Mouse (Mus musculus) left cerebral cortex, adult 18-20 months (tissue): Measurements from ENCODE around the gene Hoxa2. TPM values are rescaled to one million over a fixed set of nuclear protein-coding genes. Genes with fewer than 3 reads are reported as not detected.

Experiments
- DNase-seq, 2 experiments: peaks; one replicate each; pipeline ENCODE4 v3.0.0; 2021 to 2022; ENCODE audit warnings: low spot score in 2 of 2, mixed read lengths in 1 of 2
- long read RNA-seq, 2 experiments: library from polyadenylated mRNA; stranded (forward); transcript quantifications; one replicate each; pipeline ENCODE4 v2.0.0; 2021
- total RNA-seq, 2 experiments: library from RNA; stranded (reverse); gene quantifications; 2 replicates each; pipeline ENCODE4 v1.2.3; 2021

Hoxa2 gene
- total RNA-seq: not detected
- long read RNA-seq, experiment 1: 0 reads
- long read RNA-seq, experiment 2: 0 reads

DNA sequence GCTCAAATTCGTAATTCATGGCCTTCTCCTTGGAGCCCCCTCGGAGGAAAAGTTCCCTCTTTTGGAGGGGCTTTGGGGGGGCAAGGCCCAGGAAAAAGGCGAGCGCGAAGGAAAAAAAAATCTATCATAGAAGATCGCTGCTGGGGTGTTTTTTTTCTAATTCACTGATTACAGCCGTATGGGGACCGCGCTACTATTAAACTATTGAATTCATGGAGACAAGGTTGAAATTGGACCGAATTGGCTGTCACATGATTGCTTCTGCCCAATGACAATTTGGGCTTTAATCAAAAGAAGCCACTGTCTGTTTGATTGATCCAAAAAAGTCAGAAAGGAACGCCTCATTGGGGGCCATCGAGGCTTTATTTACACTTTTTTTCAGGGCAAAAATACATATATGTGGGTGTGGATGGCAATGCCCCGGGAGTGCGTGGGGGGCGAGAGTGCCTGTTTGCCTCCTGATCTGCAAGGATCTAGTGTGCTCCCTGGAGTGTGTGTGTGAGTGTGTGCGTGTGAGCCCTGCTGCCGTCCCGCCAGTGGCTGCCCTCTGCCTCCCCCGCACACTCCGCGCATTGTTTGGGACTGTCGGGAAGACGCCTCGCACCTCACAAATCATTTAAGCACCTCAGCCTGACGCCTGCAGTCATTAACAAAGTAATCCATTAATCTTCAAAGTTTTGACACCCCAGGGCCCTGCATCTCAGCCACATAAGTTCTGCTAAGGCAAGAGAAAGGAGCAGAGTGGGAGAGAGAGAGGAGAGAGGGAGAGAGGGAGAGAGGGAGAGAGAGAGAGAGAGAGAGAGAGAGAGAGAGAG is at the start of gene Hoxa2:
TSS of gene Hoxa2 (minus strand) at position 206 of the 815 bp plus-strand sequence.
- DNase-seq: peak in 1 of 2 experiments; percentile 1

DNA sequence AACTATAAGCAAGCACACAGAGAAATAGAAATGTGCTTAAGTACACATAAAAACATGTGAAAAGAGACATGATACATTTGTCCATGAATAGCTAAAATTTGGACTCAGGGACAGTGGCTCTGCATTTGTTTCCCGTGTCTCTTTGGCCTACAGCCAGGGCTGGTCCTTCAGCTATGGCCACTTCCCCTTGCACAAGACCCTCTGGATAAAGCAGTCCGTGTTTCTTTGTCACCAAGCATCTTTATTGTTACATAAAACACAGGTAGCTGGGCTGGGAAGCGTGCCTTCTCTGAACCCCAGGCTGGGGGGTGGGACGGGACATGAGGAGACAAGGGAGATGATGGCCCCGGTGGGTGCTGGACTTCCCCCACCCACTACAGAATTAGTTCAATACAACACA is 49.6 kb upstream of the Hoxa2 start:
- DNase-seq: no peak

DNA sequence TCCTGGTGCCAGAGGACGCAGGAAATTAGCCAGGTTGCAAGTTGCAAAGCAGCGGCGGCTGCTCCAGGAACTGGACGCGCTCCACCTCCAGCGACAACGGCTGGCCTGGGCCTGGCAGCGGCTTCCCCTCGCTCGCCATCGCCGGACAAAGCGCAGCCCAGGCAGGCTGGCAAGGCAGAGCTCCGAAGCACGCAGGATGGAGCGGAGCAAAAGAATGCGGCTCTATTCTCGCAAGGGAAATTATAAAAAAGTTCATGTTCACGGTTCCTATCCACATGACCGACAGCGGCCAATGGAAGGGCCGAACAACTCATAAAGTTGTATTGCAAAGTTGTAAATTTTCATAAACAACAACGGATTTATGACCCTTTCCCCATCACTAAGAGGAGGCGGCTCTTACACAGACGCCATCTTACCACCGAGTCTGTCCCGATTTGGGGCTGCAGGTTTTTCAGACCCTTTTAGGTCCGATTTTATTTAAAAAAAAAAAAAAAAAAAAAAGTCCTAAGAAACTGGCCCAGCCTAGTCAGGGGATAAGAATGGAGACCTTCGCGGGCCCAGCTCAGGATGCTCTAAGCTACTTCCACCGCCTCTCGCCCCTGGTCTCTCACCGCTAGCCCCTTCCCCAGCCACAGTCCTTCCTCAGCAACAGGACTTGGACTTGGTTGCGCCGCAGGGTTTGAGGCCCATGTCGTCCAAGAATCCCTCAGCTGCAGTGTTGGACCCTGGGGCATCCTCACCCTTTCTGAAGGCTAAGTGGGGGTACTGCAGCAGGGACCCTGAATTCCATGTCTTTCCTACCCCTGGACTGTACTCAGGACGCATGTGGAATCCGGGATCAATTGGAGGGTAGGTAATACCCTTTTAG is 48.7 kb upstream of the Hoxa2 start, which contains the start of the genes Hoxa3 and Gm28308:
TSS of gene Hoxa3 (minus strand) at position 218 of the 868 bp plus-strand sequence.
TSS of gene Gm28308 (minus strand) at position 221 of the 868 bp plus-strand sequence.
- DNase-seq: no peak

DNA sequence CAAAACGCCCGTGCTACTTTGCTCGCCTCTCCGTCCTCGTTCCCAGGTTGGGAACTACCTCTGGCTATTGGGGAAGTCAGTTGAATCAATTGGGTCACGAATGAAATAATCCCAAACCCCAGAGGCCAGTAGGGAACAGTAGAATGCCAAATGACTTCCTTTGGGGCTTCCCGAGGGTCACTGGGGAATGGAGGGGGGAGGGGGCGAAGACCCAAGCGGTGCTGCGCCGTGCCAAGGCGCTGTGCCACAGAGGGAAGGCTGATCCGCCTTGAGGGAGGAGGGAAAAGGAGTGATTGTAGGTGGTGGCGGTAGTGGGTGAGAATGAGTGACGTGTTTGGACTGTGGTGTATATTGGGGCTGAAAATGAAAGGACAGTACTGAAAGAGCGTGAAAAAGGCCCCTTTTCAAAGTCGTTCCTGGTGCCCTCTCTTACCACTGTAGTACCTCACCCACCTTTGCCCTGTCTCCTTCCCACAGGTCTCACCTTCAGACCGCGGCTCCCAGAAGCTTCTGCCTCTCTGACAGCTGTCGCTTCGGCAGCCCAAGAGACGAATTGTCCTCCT is 48.0 kb upstream of the Hoxa2 start:
- no peak for DNase-seq

DNA sequence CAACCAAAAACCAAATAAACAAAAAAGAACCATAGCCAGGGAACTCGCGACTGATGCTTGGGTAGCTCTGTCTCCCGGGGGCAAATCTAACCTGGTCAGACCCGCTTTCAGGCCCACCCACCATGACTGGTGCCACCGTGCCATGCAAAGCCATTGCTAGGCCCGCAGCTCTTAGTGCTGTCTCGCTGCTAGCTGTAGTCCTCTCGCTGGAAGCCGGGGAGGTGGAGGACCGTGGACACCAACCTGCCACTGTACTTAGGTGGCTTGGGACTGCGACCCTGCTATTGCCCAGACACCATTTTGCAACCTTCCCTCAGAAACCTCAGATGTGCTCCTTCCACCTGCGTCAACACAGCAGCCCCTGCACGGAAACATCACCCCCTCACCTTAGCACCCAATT is 47.3 kb upstream of the Hoxa2 start:
- no peak for DNase-seq

DNA sequence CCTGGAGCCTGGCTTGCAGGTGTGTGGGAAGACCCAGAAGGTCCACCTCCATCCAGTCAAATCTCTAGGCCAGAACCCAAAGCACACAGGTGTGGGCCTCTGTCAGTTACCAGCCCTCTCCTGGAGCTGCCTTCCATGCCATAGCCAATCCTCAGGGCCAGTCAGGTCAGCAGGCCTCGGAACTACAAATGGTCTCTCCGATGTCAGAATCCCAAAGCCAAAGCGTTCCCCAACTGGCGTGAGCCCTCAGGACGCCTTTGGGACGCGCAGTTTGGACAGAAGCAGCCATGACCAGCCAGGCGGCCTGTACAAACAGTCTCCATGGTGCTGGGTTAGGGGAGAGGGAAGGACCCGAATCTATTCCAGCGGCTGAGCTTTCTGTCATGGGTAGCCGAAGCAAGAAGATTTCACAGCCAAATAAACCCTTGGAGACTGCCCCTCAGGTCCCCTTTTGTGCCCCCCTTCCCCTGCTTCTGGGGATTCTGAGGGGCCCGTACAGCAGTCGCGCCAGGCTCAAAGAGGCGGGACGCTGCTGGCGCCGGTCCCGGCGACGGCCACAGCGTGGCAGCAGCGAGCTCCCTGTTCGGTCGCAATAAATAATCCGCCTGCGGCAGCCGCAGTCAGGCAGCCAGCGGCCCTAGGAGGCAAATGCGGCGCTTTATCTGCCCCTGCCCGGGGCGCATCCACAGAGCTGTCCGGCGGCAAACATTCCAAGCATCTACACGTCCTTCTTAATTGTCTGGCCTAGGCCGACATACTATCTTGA is 46.7 kb upstream of the Hoxa2 start:
- DNase-seq: peak; percentile 53 to 59

DNA sequence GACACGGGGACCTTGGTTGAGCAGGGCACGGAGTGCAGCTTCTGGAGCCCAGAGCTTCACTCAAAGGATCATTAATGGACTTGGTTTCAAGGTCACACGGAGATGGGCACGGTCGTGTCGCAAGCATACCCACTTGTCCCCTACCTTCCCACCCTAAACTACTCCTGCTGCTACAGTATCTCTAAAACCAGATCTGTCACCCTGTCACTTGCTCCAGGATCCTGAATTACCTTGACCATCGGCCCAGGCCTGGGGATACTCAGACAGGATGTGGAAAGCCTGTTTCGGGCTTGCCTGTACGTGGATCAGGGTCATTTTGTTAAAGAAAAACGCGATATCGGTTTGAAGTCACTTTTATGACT is 45.0 kb upstream of the Hoxa2 start:
- DNase-seq: no peak

DNA sequence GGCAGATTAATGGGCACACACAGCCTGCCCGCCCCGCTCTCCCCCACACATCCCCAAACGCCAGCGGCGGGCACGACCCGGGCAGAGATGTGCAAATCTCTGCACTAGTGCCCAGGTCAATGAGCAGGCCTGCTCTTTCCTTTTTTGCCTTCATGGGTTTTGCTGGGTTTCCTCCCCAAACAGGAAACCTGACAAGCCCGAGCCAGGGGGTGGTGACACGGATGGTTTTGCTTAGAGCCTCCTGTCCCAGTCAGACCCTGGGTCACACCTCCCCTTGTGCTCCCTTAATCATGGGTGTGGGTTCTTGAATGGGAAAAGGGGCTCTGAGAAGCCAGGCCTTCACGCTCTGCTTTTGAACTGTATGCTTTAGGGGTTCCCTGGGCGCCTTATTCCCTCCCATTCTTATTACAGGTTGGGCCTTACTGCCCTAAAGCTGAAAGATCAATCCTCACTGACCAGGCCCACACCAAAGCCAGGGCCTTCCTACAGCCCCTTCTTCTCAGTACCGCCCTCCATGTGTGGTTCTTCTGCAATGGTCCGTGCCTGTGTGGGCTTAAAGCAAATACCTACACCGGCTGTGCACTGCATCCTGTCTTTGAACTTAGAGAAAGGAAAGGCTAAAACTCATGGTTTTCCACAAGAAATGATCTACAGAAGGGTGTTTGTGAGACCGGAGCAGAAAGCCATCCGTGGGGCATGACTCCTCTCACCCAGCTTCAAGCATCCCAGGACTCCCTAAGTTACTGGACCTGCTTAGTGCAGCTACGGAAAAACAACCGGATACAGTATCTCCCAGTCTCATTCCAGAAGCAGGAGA is 44.4 kb upstream of the Hoxa2 start:
- DNase-seq: no peak

DNA sequence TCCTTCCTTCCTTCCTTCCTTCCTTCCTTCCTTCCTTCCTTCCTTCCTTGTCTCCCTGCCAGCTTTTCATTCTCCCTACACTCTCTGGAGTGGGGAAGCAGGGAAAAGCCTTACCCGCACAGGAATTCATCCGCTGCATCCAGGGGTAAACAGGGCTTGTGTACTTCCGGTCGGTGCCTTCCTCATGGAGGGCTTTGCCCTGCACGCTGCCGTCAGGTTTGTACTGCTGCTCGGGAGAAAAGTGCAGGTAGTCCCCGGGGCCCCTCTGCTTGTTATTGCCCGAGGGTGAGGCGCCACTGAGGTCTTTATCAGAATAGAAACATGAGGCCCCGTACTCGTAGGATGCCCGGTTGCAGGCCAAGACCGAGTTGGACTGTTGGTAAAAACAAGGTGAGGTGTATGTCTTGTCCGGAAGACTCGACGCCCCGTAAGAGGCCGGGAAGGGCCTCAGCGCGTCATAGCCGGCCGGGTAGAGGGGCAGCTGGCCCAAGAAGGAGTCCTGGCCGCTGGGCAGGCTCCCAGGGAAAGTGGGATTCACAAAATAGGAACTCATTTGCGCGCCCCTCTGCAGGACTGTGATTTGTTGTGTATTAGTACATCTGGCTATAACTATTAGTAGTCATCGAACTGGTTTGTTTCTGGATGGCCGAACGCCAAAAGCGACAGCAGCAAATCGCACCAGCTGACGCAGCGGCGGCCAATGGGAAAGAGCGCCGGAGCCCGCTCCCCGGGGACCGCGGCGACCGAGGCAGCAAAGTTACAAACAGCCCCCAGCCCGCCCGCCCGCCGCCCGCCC is 43.6 kb upstream of the Hoxa2 start, which contains the start of gene Hoxa6:
TSS of gene Hoxa6 (minus strand) at position 651 of the 796 bp plus-strand sequence.
- DNase-seq: no peak

DNA sequence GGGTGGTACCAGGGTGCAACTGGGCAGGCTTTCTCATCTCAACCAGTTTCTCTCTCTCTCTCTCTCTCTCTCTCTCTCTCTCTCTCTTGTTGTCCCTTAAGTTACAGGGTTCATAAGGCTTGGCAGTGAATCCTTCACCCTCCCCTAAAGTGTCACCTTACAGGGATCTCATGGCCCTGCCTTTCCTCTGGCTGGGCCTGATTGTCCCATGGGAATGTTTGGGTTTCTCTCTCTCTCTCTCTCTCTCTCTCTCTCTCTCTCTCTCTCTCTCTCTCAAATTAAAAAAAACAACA is 43.0 kb upstream of the Hoxa2 start:
- no peak for DNase-seq

DNA sequence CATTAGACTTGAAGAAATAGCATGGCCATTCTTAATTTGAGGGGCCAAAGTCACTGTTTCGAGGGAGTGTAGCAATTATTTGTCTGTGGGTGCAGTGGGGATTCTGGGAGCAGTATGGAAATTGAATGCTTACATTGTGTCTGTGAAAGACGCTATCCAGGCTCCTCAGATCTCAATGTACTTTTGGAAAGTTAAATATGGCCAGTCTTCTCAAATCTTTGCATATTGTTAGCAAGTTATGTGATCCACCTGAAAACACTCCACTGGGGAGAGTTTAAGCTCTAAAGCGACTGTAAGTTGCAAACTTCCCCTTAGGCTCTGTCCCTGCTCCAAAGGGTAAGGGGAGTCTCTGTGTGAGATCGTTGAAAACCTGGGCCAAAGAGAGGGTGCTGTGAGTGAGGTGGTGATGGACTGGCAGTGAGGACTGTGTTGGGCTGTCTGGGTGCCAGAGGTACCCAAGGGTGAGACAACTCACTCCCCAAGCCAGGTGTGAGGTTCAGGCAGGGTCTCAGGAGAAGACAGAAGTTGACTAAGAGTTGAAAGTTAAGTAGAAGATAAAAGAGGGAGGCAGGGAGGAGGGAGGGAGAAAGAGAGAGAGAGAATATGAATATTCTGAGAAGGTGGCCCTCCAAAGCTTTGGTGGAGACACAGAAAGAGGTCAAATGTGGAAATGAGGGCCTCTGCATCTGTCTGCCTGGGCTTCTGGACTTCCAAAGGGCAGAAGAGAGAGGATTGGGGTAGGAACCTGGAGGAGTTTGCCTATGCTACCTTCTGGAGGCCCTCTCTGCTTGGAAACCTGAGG is 42.5 kb upstream of the Hoxa2 start:
- DNase-seq: no peak

DNA sequence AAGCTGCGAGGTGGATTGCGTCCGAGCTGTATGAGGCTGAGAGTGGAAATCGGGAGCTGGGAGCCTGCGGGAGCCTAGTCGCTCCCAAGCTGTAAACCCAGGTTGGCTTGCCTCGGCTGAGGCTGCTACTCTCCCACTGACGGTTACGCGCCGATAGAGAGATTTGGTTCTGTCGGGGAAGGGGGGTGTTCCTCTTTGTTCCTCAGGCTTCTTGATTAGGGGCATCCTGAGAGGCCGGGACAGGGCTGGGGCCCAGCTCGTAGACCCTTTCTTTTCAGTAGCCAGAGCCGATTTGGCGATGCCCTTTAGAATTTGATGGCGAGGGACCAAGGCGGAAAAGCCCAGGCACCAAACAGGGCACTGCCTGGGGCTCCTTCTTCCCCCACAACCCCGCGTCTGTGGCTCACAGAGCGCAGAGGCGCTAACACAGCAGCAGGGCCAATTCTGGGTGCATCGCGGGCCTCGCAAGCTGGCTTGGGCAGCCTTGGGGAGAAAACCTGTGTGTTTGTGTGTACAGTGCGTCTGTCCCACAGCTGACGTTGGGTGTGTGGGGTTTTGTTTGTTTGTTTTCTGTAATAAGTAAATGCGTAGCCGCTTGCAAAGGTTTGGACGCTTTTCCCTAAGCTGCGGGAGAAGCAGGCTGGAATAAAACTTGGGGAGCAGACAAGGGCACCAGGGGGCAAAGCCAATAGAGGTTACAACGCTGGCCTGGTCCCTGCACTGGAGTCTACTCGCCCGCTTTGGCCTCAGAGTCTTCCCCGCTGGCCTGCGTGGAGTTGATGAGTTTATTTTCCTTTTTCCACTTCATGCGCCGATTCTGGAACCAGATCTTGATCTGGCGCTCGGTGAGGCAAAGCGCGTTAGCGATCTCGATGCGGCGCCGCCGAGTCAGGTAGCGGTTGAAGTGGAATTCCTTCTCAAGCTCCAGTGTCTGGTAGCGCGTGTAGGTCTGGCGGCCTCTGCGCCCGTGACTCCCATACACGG is 41.3 kb upstream of the Hoxa2 start:
- DNase-seq: no peak

DNA sequence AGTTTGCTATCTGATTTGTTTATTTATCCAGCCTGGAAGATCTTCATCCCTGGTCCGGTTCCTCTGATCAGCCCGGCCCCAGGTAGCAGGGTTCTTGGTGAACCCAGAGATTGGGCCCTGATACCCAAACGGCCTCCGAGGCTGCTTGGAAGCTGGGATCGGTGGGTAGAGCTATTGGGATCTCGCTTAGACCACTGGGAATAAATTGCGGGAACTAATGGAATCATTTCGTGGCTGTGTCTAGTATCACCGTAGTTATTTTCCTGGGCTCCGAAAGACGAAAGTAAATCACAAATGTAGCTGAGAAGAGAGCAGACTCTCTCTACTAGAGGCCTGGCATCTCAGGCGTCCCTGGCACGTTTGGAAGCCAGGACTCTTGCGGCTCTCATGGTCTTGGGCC is 40.6 kb upstream of the Hoxa2 start:
- DNase-seq: no peak

DNA sequence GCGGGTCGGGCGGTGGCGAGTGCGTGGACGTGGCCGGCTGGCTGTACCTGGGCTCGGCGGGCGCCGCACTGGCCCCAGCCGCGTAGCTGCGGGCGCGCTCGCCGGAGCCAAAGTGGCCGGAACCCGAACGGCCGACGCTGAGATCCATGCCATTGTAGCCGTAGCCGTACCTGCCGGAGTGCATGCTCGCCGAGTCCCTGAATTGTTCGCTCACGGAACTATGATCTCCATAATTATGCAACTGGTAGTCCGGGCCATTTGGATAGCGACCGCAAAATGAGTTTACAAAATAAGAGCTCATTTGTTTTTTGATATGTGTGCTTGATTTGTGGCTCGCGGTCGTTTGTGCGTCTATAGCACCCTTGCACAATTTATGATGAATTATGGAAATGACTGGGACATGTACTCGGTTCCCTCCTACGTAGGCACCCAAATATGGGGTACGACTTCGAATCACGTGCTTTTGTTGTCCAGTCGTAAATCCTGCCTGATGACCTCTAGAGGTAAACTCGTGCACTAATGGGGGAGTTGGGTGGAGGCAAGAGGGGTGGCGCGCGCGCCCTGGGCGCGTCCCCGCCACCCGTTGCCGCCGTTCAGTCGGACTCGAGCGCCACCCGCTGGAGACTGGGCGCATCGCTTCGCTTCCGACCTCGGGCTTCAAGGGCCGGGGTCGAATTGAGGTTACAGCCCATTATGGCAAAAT is 39.6 kb upstream of the Hoxa2 start, which contains the start of gene Hoxa5:
TSS of gene Hoxa5 (minus strand) at position 538 of the 703 bp plus-strand sequence.
- DNase-seq: no peak

DNA sequence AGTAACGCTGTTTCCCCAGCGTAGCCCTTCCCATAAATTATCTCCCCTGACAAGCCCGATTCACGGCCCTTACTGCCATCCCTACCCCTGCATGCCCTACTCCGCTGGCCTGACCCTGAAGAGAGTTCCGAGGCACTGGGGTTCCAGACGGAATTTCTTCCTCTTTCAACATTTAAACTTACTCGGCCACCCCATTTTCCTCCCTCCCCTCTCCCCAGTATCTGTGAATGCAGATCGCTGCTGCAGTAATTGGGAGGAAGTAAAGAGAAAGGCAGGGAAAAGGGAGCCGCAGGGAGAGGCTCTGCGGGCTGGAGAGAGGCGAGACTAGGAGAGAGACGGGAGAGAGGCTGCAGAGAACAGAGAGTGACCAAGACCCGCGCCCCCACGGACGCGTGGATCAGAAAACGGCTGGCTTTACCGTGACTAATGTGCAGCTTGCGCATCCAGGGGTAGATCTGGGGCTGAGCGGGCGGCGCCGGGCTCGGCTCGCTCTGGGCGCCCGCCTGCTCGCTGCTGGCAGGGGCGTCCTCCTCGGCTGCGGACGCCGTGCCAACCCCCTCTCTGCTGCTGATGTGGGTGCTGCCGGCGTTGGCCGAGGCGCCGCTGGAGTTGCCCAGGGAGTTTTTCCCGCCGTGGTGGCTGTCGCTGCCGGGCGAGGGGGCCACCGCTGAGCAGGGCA is 38.9 kb upstream of the Hoxa2 start:
- no peak for DNase-seq

DNA sequence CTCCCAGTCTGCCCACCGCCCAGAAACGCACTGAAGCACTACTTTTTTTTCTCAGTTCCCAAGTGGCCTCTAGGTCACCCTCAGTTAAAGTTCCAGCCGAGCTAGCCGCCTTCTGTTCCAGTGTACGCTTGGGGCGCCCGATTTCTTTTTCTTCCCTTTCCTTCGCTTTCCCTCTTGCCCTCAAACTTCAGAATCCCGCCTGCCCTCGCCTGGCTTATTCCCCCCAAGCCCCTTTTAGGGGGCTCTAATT is 38.4 kb upstream of the Hoxa2 start:
- DNase-seq: no peak
